Mouse (Mus musculus): ENCODE data around the gene Msh2. TPM values are rescaled to one million over a fixed set of nuclear protein-coding genes. Genes with fewer than 3 reads are reported as not detected.

The Msh2 gene
- polyA plus RNA-seq, 1 experiment from 2014 or later, result 146 TPM

DNA sequence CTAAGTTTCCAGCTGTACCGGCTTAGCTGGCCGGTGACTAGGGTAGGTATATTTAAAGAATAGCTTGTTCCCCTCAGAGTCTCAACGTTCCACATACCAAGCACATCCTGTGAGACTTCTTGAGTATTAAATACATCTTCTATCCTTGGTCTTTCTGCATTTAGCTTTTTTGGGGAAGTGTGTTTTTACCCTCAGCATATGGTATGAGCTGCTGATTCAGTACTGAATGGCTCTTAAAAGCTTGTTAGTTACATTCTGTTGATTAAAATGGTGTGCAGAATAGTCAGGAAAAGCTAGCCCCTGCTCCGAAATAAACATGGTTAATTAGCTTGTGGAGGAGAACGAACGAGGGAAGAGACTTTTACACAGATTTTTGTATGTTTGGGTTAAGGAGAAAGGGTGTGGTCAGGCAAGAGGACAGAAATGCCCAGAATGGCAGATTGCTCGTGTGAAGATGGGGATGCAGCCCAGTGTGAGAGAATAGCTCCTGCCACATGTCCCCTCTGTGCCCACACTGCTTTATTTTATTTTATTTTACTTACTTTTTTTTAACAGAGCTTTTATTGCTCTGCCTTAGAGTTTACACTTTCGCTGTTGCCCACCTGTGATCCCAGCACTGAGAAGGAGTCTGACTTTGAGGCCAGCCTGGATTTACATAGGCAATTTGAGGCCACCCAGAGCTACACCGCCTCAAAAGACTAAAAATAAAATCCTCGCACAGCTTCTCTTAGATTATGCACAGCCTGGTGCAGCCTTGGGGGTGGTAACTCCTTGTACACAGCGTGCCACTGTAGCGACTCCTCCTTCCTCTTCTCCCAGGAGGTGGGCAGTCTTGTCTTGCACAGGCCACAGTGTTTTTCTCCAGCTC, 54.6 kb downstream of the Msh2 start:
- DNase-seq (ENCODE audit: extremely low spot score, low spot score), result no peak
- H3K4me1 ChIP-seq, result no peaks in the 10 kb centered on the region
- peaks cover 59% of the 10 kb centered on the region for H3K36me3 ChIP-seq (replicated peaks)
- H3K27me3 ChIP-seq (ENCODE audit: poor library complexity, severe bottlenecking), result no peaks in the 10 kb centered on the region
- H3K27ac ChIP-seq, result no peak overlapping the region
- H3K4me3 ChIP-seq, result no peak overlapping the region
- H3K9me3 ChIP-seq, result peaks cover 11% of the 10 kb centered on the region; the same call in 1 of the 2 replicates
- 94% methylated on average over 12 of the region's 12 CpGs for WGBS

- no peak overlapping the region for H3K4me3 ChIP-seq
- no peak overlapping the region for H3K27ac ChIP-seq
- H3K27me3 ChIP-seq (ENCODE audit: poor library complexity, severe bottlenecking), result no peaks in the 10 kb centered on the region
- peaks cover 8% of the 10 kb centered on the region for H3K36me3 ChIP-seq (replicated peaks)
- H3K4me1 ChIP-seq, result no peaks in the 10 kb centered on the region
- WGBS, result 91% methylated on average over 4 of the region's 4 CpGs
- no peak for DNase-seq (ENCODE audit: extremely low spot score, low spot score)
- H3K9me3 ChIP-seq, result peaks cover 10% of the 10 kb centered on the region; the same call in 1 of the 2 replicates
Measured at GRCm38 (mm10) chr17:87731962-87732361, 59.8 kb downstream of the Msh2 start.

DNA sequence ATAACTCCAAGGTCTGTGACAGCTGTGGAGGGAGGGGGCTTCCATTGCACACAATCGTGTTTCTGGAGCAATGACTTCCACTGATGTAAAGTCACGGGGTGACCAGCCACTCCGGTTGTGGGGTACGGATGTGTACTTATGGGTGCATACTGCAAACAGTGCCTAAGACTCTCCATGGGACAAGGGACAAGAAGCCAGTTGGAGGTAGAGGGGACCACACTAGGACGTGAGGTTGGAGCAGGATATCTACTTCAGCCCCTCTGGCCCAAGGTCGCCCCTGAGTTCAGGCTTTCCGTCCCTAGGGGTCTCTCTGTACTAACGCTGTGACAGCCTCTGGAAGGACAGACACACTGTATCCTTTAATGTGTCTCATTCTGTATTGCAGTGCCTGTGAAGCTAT, 62.3 kb downstream of the Msh2 start:
- WGBS, result 90% methylated on average over 8 of the region's 8 CpGs
- Histone ChIP-seq H3K27ac (no peak overlapping the region), H3K4me3 (no peak overlapping the region), H3K27me3 (ENCODE audit: poor library complexity, severe bottlenecking) (no peaks in the 10 kb centered on the region), H3K4me1 (no peaks in the 10 kb centered on the region), H3K36me3 (replicated peaks) (no peaks in the 10 kb centered on the region), H3K9me3 (0 out of 2 replicates have a peak, but pooled peaks cover 2% of the 10 kb centered on the region)
- DNase-seq (ENCODE audit: extremely low spot score, low spot score), result no peak

DNA sequence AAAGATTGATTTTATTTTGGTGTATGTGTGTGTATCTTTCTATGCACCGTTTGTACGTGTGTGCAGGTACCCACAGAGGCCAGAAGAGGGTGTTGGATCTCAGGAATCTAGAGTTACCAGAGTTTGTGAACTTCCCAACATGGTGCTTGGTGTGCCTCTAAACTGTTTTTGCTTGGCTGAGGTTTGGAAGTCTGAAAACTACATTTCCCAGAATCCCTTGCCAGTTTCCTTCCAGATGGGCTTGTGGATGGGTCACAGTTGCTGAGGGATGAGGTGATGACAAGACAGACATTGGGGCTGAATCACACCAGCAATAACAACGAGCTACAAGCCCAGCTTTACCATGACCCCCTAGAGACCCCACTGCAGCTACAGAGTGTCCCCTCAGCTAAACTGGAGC, 65.0 kb downstream of the Msh2 start:
- Histone ChIP-seq H3K9me3 (no peaks in the 10 kb centered on the region), H3K27me3 (ENCODE audit: poor library complexity, severe bottlenecking) (peaks cover 10% of the 10 kb centered on the region), H3K36me3 (replicated peaks) (no peaks in the 10 kb centered on the region), H3K27ac (no peak overlapping the region), H3K4me3 (no peak overlapping the region), H3K4me1 (peaks cover 10% of the 10 kb centered on the region)
- 92% methylated on average over 3 of the region's 3 CpGs for WGBS
- DNase-seq (ENCODE audit: extremely low spot score, low spot score), result no peak

DNA sequence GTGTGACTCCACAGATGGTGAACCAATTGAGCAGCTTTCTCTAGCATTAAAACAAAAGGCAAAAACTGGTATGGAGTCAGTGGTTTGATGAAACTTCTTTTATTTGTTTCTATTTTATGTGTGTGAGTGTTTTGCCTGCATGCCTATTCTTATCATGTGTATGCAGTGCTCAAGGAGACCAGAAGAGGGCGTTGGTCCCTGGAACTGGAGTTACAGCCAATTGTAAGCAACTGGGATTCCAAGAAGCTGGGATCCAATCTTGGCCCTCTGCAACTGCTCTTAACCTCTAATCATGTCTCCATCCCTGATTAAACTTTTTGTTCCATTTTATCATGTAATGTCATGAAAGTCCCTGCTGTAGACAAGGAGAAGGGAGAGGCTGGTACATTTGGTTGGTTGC, 67.7 kb downstream of the Msh2 start:
- Histone ChIP-seq H3K9me3 (no peaks in the 10 kb centered on the region), H3K36me3 (replicated peaks) (no peaks in the 10 kb centered on the region), H3K4me1 (peaks cover 16% of the 10 kb centered on the region), H3K27me3 (ENCODE audit: poor library complexity, severe bottlenecking) (peaks cover 37% of the 10 kb centered on the region), H3K27ac (no peak overlapping the region), H3K4me3 (no peak overlapping the region)
- 55% methylated on average over 1 of the region's 1 CpGs for WGBS
- no peak for DNase-seq (ENCODE audit: extremely low spot score, low spot score)

DNA sequence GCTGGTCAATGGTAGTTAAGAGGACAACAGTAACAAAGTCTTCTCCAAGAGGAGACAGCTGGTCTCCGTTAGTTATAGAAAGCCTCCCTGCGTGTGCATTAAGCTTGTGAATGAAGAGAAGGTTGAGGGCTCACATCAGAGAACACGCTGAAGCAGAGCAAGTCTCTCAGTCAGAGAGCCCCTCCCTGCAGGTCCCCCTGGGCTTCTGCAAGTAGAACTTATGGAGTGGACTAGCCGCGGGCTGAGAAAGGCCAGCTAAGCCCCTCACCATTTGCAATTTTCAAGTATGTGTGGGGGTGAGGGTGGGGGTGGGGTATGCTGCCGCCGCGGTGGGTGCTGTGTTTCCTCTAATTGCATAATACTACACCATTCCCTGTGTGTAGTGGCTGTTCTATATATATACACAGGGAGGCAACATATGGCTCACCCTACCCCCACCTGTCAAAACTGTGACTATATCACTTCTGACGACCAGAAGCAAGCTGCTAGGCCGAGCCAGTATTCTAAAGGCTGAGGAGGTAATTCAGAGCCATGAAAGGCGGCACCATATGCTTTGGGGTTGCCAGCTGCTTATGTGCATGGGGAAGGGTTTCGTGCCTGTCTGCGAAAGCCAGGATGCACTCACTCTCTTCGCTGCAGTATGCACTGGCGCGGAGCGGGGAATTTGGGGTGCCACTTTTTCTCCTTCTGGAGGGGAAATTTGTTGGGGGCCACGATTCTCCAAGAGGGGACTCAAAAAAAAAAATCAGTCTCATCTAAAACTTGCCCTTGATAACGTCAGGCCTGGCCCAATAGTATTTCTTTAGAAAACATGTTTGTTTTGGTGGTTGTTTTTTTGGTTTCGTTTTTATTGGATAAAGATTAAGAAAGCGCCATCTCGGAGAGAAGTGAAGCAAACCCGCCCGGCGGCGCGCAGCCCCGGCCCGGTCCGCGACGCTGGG, 73.1 kb downstream of the Msh2 start:
- H3K36me3 ChIP-seq (replicated peaks), result no peaks in the 10 kb centered on the region
- peak; percentile 24 for DNase-seq (ENCODE audit: extremely low spot score, low spot score)
- peaks cover 36% of the 10 kb centered on the region for H3K4me1 ChIP-seq
- H3K27ac ChIP-seq, result peak overlapping the region; percentile 67
- H3K9me3 ChIP-seq, result peaks cover 6% of the 10 kb centered on the region; the same call in 1 of the 2 replicates
- H3K27me3 ChIP-seq (ENCODE audit: poor library complexity, severe bottlenecking), result peaks cover 75% of the 10 kb centered on the region
- peak overlapping the region; percentile 58 for H3K4me3 ChIP-seq
- WGBS, result 18% methylated on average over 32 of the region's 32 CpGs

- Histone ChIP-seq H3K36me3 (replicated peaks) (no peaks in the 10 kb centered on the region), H3K4me1 (peaks cover 35% of the 10 kb centered on the region), H3K27ac (peak overlapping the region; percentile 67), H3K9me3 (peaks cover 6% of the 10 kb centered on the region; the same call in 1 of the 2 replicates), H3K4me3 (peak overlapping the region; percentile 58), H3K27me3 (ENCODE audit: poor library complexity, severe bottlenecking) (peaks cover 71% of the 10 kb centered on the region)
- peak; percentile 59 for DNase-seq (ENCODE audit: extremely low spot score, low spot score)
- 3% methylated on average over 101 of the region's 101 CpGs for WGBS
Measured at GRCm38 (mm10) chr17:87745926-87746888, 74.1 kb downstream of the Msh2 start.

GRCm38 (mm10) chr17:87760315-87760714, 88.2 kb downstream of the Msh2 start:
- no peak overlapping the region for H3K4me3 ChIP-seq
- no peaks in the 10 kb centered on the region for H3K27me3 ChIP-seq (ENCODE audit: poor library complexity, severe bottlenecking)
- no peak overlapping the region for H3K27ac ChIP-seq
- no peaks in the 10 kb centered on the region for H3K9me3 ChIP-seq
- no peaks in the 10 kb centered on the region for H3K4me1 ChIP-seq
- DNase-seq (ENCODE audit: extremely low spot score, low spot score), result no peak
- H3K36me3 ChIP-seq (replicated peaks), result no peaks in the 10 kb centered on the region
- WGBS, result 87% methylated on average over 4 of the region's 4 CpGs

- no peak for DNase-seq (ENCODE audit: extremely low spot score, low spot score)
- 42% methylated on average over 7 of the region's 7 CpGs for WGBS
- Histone ChIP-seq H3K27me3 (ENCODE audit: poor library complexity, severe bottlenecking) (no peaks in the 10 kb centered on the region), H3K27ac (no peak overlapping the region), H3K36me3 (replicated peaks) (no peaks in the 10 kb centered on the region), H3K9me3 (no peaks in the 10 kb centered on the region), H3K4me3 (no peak overlapping the region), H3K4me1 (no peaks in the 10 kb centered on the region)
Measured at GRCm38 (mm10) chr17:87763146-87763545, 91.0 kb downstream of the Msh2 start.

DNA sequence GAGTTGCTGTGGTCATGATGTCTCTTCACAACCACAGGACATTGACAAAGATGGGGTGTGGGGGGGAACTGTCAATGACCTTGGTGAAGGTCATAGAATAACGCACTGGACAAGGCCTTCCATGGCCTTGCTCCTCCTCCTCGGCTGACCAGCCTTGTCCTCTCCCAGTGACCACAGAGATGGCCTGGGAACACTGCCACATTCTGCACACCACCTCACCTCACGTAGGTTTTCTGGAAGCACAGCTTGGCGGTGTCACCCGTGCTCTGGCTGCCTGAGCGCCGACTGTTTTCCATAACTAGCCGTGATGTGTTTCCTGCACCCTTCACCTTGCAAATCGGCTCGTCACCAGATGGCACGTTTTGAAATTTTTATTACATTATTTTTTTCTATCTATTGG, 92.9 kb downstream of the Msh2 start:
- no peaks in the 10 kb centered on the region for H3K9me3 ChIP-seq
- H3K36me3 ChIP-seq (replicated peaks), result no peaks in the 10 kb centered on the region
- no peak for DNase-seq (ENCODE audit: extremely low spot score, low spot score)
- H3K27ac ChIP-seq, result no peak overlapping the region
- no peaks in the 10 kb centered on the region for H3K27me3 ChIP-seq (ENCODE audit: poor library complexity, severe bottlenecking)
- H3K4me1 ChIP-seq, result no peaks in the 10 kb centered on the region
- no peak overlapping the region for H3K4me3 ChIP-seq
- WGBS, result 93% methylated on average over 11 of the region's 11 CpGs

- Histone ChIP-seq H3K27ac (no peak overlapping the region), H3K4me1 (no peaks in the 10 kb centered on the region), H3K36me3 (replicated peaks) (no peaks in the 10 kb centered on the region), H3K27me3 (ENCODE audit: poor library complexity, severe bottlenecking) (no peaks in the 10 kb centered on the region), H3K9me3 (no peaks in the 10 kb centered on the region), H3K4me3 (no peak overlapping the region)
- WGBS, result 93% methylated on average over 6 of the region's 6 CpGs
- no peak for DNase-seq (ENCODE audit: extremely low spot score, low spot score)
Measured at GRCm38 (mm10) chr17:87766888-87767287, 94.8 kb downstream of the Msh2 start.

DNA sequence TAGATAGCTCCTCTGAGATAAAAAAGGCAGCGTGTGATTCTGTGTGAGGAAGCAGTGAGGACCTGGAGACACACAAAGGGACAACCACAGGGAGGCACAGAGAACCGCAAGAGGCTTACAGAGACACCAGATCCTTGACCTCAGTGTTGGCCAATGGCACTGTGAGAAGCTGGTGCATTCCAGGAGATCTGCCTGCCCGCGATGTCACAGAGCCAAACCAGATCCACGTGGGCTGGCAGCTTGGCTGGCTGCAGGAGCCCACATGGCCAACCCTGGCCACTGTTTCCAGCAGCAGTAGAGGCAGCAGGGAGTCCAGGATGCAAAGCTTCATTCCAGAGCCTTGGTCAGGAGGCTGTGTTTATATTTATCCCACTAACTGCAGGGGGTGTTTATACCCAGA, 98.6 kb downstream of the Msh2 start:
- Histone ChIP-seq H3K9me3 (no peaks in the 10 kb centered on the region), H3K36me3 (replicated peaks) (no peaks in the 10 kb centered on the region), H3K27ac (no peak overlapping the region), H3K27me3 (ENCODE audit: poor library complexity, severe bottlenecking) (no peaks in the 10 kb centered on the region), H3K4me1 (no peaks in the 10 kb centered on the region), H3K4me3 (no peak overlapping the region)
- WGBS, result 51% methylated on average over 5 of the region's 5 CpGs
- DNase-seq (ENCODE audit: extremely low spot score, low spot score), result no peak
